Mouse (Mus musculus) T-helper 17 cell (primary cell): ENCODE measurements around the gene Wfdc10.

Source experiments
- in situ Hi-C, 2 experiments: fragments of 300-600 bp; cut with MboI, MseI; formaldehyde crosslinking; loops; 1 replicate in 1 of 2; 2 replicates in 1 of 2; pipeline ENCODE4 v1.15.1; 2025; ENCODE audit warnings: high pct_unique_total_duplicates in 2 of 2

Gene Wfdc10

GRCm38 (mm10) chr2:164700959-164701358, 45.1 kb downstream of the Wfdc10 start:
- in situ Hi-C loops = no loop called here

DNA sequence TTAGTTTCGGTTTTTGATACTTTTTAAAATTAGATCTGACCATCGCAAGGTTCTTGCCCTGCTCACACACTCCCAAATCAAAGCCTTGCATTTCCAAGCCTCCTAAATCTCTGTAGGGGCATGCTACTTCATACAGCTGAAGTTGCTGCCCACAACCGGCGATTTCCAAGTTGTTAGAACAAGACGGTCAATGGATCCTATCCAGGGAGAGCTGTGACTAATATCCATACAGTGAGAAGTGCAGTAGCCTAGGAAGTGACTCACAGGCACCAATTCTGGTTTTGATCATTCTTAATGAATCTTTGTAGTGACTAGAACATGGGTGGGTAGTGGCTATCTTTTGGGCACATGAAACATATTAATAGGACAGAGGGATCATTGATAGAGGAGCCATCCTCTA, 45.9 kb downstream of the Wfdc10 start:
- in situ Hi-C loops = no loop called here

DNA sequence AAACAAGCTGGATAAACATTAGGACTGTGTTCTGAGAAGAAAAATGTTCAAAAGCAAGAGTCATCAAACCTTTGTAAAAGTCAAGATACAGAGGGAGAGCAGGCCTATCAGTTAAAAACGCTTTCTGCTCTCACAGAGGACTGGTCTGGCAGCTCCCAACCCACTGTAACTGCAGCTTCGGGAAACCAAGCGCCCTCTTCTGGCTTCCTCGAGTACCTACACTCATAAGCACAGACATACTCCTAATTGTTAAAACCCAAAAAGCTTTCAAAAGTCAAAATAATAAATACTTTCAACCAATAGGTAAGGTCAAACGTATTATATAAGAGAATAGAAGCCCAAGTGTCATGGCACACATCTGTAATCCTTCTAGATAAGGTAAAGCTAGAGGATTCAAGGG, 48.4 kb downstream of the Wfdc10 start:
- in situ Hi-C loops = no loop called here

- in situ Hi-C loops = no loop called here
These were observed 49.5 kb downstream of the Wfdc10 start for GRCm38 (mm10) chr2:164705328-164705727.

- in situ Hi-C loops = no loop called here
These were observed 50.1 kb downstream of the Wfdc10 start for GRCm38 (mm10) chr2:164705991-164706390.
